Mouse (Mus musculus): Measurements from ENCODE around the gene Rpl11. TPM values are rescaled to one million over a fixed set of nuclear protein-coding genes. Genes with fewer than 3 reads are reported as not detected.

Rpl11 gene
- polyA plus RNA-seq, 1 experiment from 2014 or later = 516 TPM

GRCm38 (mm10) chr4:136088364-136088763 is 35.1 kb upstream of the Rpl11 start:
- Histone ChIP-seq H3K27ac (replicated peaks) (peak overlapping the region; percentile 72; the same call in 1 of the 2 replicates), H3K4me3 (no peak overlapping the region), H3K36me3 (replicated peaks) (no peaks in the 10 kb centered on the region), H3K27me3 (replicated peaks; ENCODE audit: low read depth, poor library complexity, severe bottlenecking) (peaks cover 4% of the 10 kb centered on the region; the same call in 1 of the 2 replicates), H3K9me3 (no peaks in the 10 kb centered on the region), H3K4me1 (peaks cover 27% of the 10 kb centered on the region)
- 73% methylated on average over 5 of the region's 5 CpGs for WGBS
- no peak for DNase-seq (ENCODE audit: low spot score)

GRCm38 (mm10) chr4:136087261-136087660 is 34.0 kb upstream of the Rpl11 start:
- Histone ChIP-seq H3K27me3 (replicated peaks; ENCODE audit: low read depth, poor library complexity, severe bottlenecking) (peaks cover 15% of the 10 kb centered on the region), H3K9me3 (no peaks in the 10 kb centered on the region), H3K4me1 (peaks cover 29% of the 10 kb centered on the region), H3K4me3 (no peak overlapping the region), H3K36me3 (replicated peaks) (no peaks in the 10 kb centered on the region), H3K27ac (replicated peaks) (no peak overlapping the region)
- DNase-seq (ENCODE audit: low spot score) = no peak
- 91% methylated on average over 5 of the region's 5 CpGs for WGBS

DNA sequence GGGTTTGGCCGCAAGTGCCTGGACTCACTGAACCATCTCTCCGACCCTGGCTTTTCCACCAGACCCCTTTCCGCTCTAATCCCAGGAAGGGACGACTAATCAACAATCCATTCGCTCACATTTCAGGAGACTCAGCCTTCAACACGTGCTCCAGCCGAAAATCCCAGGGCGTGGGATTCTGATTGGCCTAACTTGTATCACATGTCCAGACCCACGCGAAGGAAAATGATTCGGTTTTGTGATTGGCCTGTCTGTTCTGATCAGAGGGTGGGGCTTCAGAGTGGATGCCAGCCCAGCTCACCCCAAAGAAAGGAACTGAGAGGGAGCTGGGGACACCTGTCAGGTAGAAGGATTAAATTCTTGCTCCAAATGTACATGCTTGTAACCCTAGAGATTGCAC is 31.6 kb upstream of the Rpl11 start:
- Histone ChIP-seq H3K27me3 (replicated peaks; ENCODE audit: low read depth, poor library complexity, severe bottlenecking) (peaks cover 40% of the 10 kb centered on the region), H3K4me1 (peaks cover 42% of the 10 kb centered on the region), H3K27ac (replicated peaks) (no peak overlapping the region; the same call in 1 of the 2 replicates), H3K4me3 (no peak overlapping the region), H3K36me3 (replicated peaks) (no peaks in the 10 kb centered on the region), H3K9me3 (no peaks in the 10 kb centered on the region)
- DNase-seq (ENCODE audit: low spot score) = no peak
- WGBS = 92% methylated on average over 11 of the region's 11 CpGs

GRCm38 (mm10) chr4:136083269-136084105 is 30.3 kb upstream of the Rpl11 start:
- no peak overlapping the region for H3K4me3 ChIP-seq
- DNase-seq (ENCODE audit: low spot score) = no peak
- no peak overlapping the region for H3K27ac ChIP-seq (replicated peaks)
- no peaks in the 10 kb centered on the region for H3K36me3 ChIP-seq (replicated peaks)
- H3K4me1 ChIP-seq = peaks cover 28% of the 10 kb centered on the region
- WGBS = 80% methylated on average over 19 of the region's 19 CpGs
- H3K9me3 ChIP-seq = no peaks in the 10 kb centered on the region
- H3K27me3 ChIP-seq (replicated peaks; ENCODE audit: low read depth, poor library complexity, severe bottlenecking) = peaks cover 47% of the 10 kb centered on the region

DNA sequence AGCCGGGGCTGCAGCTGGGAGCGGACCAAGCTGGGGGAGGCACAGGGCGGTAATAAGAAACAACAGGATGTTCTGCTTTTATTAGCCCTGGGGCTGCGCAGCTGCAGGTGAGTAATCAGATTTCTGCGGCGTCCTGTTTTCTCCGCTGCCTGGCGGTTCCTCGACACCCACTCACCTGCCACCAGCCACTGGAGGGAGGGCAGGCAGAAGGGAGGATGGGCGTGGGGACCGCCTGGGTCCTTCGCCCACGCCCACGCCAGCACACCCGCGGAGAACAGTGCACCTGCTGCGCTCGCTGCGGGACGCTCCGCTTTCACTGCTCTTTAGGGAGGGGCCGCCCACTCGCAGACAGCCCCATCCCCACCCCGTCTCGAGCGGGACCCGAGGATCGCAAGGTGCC is 28.5 kb upstream of the Rpl11 start:
- H3K36me3 ChIP-seq (replicated peaks) = no peaks in the 10 kb centered on the region
- no peaks in the 10 kb centered on the region for H3K9me3 ChIP-seq
- H3K27ac ChIP-seq (replicated peaks) = peak overlapping the region; percentile 71; the same call in 1 of the 2 replicates
- peaks cover 47% of the 10 kb centered on the region for H3K27me3 ChIP-seq (replicated peaks; ENCODE audit: low read depth, poor library complexity, severe bottlenecking)
- DNase-seq (ENCODE audit: low spot score) = peak; percentile 50
- peak overlapping the region; percentile 47 for H3K4me3 ChIP-seq
- peaks cover 30% of the 10 kb centered on the region for H3K4me1 ChIP-seq
- 3% methylated on average over 28 of the region's 28 CpGs for WGBS

DNA sequence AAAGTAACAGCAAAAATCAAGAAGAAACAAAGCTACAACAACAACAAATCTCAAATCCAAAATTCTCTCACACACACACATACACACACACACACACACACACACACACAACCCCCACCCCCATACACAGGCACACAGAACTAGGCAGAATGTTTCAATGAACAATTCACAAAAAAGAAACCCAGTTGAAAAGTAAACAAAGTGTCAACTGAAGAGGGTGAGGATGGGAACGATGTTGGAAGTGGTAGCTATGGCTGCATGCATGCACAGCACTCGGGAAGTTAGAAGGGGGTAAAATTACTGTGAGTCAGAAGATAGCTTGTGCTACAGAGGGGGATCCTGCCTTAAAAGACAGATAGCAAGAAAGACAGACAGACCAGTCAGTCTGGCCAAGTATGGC is 25.4 kb upstream of the Rpl11 start:
- WGBS = 74% methylated on average over 2 of the region's 2 CpGs
- no peak overlapping the region for H3K4me3 ChIP-seq

GRCm38 (mm10) chr4:136076776-136077538 is 23.7 kb upstream of the Rpl11 start:
- DNase-seq (ENCODE audit: low spot score) = no peak

More for the DNA sequence above, 25.4 kb upstream of the Rpl11 start:
- no peak for DNase-seq (ENCODE audit: low spot score)
- H3K9me3 ChIP-seq = no peaks in the 10 kb centered on the region
- H3K4me1 ChIP-seq = peaks cover 32% of the 10 kb centered on the region
- H3K27ac ChIP-seq (replicated peaks) = no peak overlapping the region
- H3K27me3 ChIP-seq (replicated peaks; ENCODE audit: low read depth, poor library complexity, severe bottlenecking) = peaks cover 45% of the 10 kb centered on the region
- no peaks in the 10 kb centered on the region for H3K36me3 ChIP-seq (replicated peaks)

GRCm38 (mm10) chr4:136071178-136071714 is 18.0 kb upstream of the Rpl11 start:
- H3K9me3 ChIP-seq = no peaks in the 10 kb centered on the region
- peaks cover 25% of the 10 kb centered on the region for H3K4me1 ChIP-seq
- peaks cover 14% of the 10 kb centered on the region; the same call in 1 of the 2 replicates for H3K27me3 ChIP-seq (replicated peaks; ENCODE audit: low read depth, poor library complexity, severe bottlenecking)
- H3K4me3 ChIP-seq = peak overlapping the region; percentile 41
- whole genome bisulfite sequencing = 2% methylated on average over 15 of the region's 15 CpGs
- H3K36me3 ChIP-seq (replicated peaks) = no peaks in the 10 kb centered on the region
- peak overlapping the region; percentile 77 for H3K27ac ChIP-seq (replicated peaks)
- peak; percentile 88 for DNase-seq (ENCODE audit: low spot score)

More at GRCm38 (mm10) chr4:136076776-136077538, 23.7 kb upstream of the Rpl11 start:
- no peaks in the 10 kb centered on the region for H3K36me3 ChIP-seq (replicated peaks)
- no peak overlapping the region for H3K4me3 ChIP-seq
- no peak overlapping the region; the same call in 1 of the 2 replicates for H3K27ac ChIP-seq (replicated peaks)
- 67% methylated on average over 15 of the region's 15 CpGs for WGBS
- H3K4me1 ChIP-seq = peaks cover 27% of the 10 kb centered on the region
- H3K27me3 ChIP-seq (replicated peaks; ENCODE audit: low read depth, poor library complexity, severe bottlenecking) = peaks cover 28% of the 10 kb centered on the region
- H3K9me3 ChIP-seq = no peaks in the 10 kb centered on the region

GRCm38 (mm10) chr4:136070592-136070991 is 17.4 kb upstream of the Rpl11 start:
- WGBS = 54% methylated on average over 6 of the region's 6 CpGs
- H3K27me3 ChIP-seq (replicated peaks; ENCODE audit: low read depth, poor library complexity, severe bottlenecking) = peaks cover 14% of the 10 kb centered on the region; the same call in 1 of the 2 replicates
- peak overlapping the region; percentile 77 for H3K27ac ChIP-seq (replicated peaks)
- H3K36me3 ChIP-seq (replicated peaks) = no peaks in the 10 kb centered on the region
- peak overlapping the region; percentile 41; the same call in 1 of the 2 replicates for H3K4me3 ChIP-seq
- H3K9me3 ChIP-seq = no peaks in the 10 kb centered on the region
- peaks cover 23% of the 10 kb centered on the region for H3K4me1 ChIP-seq
- no peak for DNase-seq (ENCODE audit: low spot score)

DNA sequence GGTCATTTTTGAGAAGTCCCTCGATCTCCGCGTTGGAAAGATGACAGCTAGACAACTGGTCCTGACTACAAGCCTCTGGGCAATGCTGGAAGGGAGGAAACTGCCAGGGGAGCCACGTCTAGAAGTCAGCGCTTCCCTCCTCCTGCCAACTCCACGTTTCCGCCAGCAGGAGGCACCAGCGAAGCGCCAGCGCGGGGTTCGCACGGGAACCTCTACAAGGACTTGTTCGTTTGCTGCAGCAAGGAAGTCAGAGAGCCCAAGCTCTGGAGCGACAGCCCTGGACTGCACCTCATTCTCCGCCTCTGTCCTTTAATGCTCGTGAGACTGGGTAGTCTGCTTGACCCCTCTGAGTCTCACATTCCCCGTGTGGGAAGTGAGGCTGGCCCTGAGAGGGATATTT is 16.7 kb upstream of the Rpl11 start:
- Histone ChIP-seq H3K9me3 (no peaks in the 10 kb centered on the region), H3K27me3 (replicated peaks; ENCODE audit: low read depth, poor library complexity, severe bottlenecking) (peaks cover 14% of the 10 kb centered on the region; the same call in 1 of the 2 replicates), H3K4me1 (peaks cover 23% of the 10 kb centered on the region), H3K27ac (replicated peaks) (peak overlapping the region; percentile 51), H3K4me3 (peak overlapping the region; percentile 19; the same call in 1 of the 2 replicates), H3K36me3 (replicated peaks) (no peaks in the 10 kb centered on the region)
- WGBS = 3% methylated on average over 18 of the region's 18 CpGs
- peak; percentile 92 for DNase-seq (ENCODE audit: low spot score)

- Histone ChIP-seq H3K27ac (replicated peaks) (peak overlapping the region; percentile 65; the same call in 1 of the 2 replicates), H3K27me3 (replicated peaks; ENCODE audit: low read depth, poor library complexity, severe bottlenecking) (peaks cover 14% of the 10 kb centered on the region; the same call in 1 of the 2 replicates), H3K4me3 (no peak overlapping the region), H3K4me1 (peaks cover 23% of the 10 kb centered on the region), H3K36me3 (replicated peaks) (no peaks in the 10 kb centered on the region), H3K9me3 (no peaks in the 10 kb centered on the region)
- WGBS = 74% methylated on average over 4 of the region's 4 CpGs
- no peak for DNase-seq (ENCODE audit: low spot score)
These were observed 16.1 kb upstream of the Rpl11 start for GRCm38 (mm10) chr4:136069313-136069712.

DNA sequence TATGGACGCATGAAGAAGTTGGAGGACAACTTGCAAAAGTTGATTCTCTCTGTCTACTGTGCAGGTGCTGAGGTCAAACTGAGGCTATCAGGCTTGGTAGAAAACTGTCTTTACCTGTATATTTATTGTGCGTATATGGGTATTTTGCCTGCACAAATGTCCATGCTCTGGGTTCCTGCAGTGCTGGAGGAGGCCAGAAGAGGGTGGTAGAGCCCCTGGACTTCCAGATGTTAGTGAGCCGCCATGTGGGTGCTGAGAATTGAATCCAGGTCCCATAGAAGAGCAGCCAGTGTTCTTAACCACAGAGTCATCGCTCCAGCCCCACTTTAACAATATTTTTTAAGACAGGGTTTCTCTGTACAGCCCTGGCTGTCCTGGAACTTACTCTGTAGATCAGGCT is 9.9 kb upstream of the Rpl11 start:
- Histone ChIP-seq H3K4me3 (no peak overlapping the region), H3K4me1 (no peaks in the 10 kb centered on the region), H3K27me3 (replicated peaks; ENCODE audit: low read depth, poor library complexity, severe bottlenecking) (no peaks in the 10 kb centered on the region), H3K27ac (replicated peaks) (no peak overlapping the region), H3K36me3 (replicated peaks) (no peaks in the 10 kb centered on the region), H3K9me3 (no peaks in the 10 kb centered on the region)
- 93% methylated on average over 4 of the region's 4 CpGs for WGBS
- no peak for DNase-seq (ENCODE audit: low spot score)

All from embryonic facial prominence, embryonic 10.5 days (tissue).